Mouse (Mus musculus) frontal cortex, postnatal 14 days (tissue): ENCODE measurements around the gene Olfr1358.
"Not testable (repeated sequence)": the region's sequence is repeated elsewhere in the genome, so short reads cannot be mapped to it uniquely, and the experiment has no call there.

Experiments
- DNase-seq, 2 experiments: peaks; one replicate each; pipeline ENCODE4 v3.0.0; 2022; ENCODE audit warnings: low spot score in 2 of 2

The Olfr1358 gene

DNA sequence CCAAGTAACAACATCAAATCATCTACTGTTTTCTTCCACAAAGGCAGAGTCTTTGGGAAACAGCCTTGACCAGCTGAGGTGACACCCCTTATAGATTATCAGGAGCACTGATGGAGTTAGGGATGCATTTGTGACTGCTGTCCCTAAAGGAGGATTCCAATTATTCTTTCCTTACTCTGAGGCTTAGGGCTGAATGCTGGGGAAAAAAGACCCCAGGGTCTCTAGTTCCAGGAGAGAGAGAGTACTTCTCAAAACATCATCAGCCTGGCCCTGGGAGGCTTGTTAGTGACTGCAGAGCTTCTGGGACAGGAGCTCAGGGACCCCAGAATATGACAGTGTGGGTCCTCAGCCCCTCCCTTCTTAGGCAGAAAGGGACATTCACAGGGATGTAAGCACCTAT lies at the start of gene Olfr1358:
Gene Olfr1358, plus strand, starts transcription at position 301 of the 400 bp plus-strand sequence.
- DNase-seq, result no peak

GRCm38 (mm10) chr10:78467761-78468310 lies 49.4 kb upstream of the Olfr1358 start:
- DNase-seq, result no peak

DNA sequence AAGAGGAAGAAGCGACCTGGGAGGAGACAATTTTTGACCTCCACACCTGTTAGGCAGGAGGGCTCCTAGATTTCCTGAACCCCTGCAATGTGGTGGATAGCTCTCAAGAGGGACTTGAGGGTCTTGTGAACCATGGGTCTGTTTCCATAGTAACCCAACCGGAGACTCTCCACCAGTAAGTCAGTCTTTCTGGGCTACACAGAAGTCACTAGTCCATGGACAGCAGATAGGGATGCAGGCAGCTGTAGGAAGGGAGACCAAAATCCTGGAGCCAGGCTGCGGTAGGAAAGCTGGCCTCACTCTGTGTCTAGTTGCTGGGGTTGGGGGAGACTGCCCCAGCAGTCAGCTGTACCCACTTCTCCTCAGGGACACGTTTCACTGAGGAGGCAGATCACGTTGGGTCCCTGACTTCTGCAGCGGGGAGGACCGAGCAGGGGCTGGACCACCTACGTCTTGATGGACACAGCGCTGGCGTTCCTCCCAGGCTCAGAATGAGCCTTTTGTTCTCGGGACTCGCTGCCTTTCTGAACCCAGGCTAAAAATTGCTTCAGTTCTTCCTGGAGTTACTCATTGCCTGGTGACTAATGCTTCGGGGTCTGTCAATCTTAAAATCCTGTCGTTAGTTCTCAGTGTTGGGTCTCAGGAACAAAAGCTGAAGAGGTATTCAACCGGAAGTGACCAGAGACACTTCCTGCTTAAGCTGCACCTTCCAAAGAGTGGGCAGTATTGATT lies 46.5 kb upstream of the Olfr1358 start:
- no peak for DNase-seq

DNA sequence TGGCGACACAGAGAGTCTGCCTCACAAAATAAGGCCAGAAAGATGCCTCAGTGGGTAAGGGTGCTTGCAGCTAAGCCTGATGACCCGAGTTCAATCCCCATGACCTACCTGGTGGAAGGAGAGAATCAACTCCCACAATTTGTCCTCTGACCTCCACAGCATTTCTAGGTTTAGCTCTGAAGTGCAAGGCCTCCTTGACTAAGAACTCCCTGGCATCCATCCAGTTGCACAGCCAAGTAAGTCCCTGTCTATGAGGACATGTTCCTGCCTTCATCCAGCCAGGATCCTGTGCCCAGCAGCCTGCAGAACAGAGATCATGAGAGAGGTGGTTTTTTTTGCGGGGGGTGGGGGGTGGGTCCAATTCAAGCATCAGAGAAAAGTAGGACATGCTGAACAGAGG lies 45.2 kb upstream of the Olfr1358 start:
- no peak for DNase-seq

- no peak for DNase-seq
These were observed 43.8 kb upstream of the Olfr1358 start for GRCm38 (mm10) chr10:78473434-78473833.

GRCm38 (mm10) chr10:78474759-78475158 lies 42.5 kb upstream of the Olfr1358 start:
- DNase-seq, result no peak

GRCm38 (mm10) chr10:78476821-78477220 lies 40.4 kb upstream of the Olfr1358 start:
- no peak for DNase-seq

GRCm38 (mm10) chr10:78480954-78481927 lies 36.0 kb upstream of the Olfr1358 start:
- DNase-seq, result no peak

GRCm38 (mm10) chr10:78481928-78482499 lies 35.2 kb upstream of the Olfr1358 start:
- DNase-seq, result no peak

DNA sequence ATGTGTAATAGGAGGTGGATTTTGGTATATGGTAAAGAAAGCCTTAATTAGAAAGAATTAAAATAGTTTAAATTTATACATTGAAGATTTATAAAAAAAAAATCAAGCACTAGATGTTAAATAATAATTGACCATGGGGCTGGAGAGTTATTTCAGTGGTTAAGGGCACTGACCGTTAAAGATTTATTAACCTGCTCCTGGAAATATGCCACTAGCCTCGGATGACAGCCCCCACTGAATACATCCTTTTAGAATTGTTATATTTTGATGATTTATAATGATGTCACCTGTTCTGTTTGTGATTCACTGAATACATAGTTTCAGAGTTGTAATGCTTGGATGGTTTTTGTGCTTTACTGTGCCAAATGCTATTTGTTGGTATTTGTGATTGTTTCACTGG lies 31.9 kb upstream of the Olfr1358 start:
- DNase-seq, result not testable (repeated sequence)

GRCm38 (mm10) chr10:78486871-78487270 lies 30.4 kb upstream of the Olfr1358 start:
- no peak for DNase-seq

DNA sequence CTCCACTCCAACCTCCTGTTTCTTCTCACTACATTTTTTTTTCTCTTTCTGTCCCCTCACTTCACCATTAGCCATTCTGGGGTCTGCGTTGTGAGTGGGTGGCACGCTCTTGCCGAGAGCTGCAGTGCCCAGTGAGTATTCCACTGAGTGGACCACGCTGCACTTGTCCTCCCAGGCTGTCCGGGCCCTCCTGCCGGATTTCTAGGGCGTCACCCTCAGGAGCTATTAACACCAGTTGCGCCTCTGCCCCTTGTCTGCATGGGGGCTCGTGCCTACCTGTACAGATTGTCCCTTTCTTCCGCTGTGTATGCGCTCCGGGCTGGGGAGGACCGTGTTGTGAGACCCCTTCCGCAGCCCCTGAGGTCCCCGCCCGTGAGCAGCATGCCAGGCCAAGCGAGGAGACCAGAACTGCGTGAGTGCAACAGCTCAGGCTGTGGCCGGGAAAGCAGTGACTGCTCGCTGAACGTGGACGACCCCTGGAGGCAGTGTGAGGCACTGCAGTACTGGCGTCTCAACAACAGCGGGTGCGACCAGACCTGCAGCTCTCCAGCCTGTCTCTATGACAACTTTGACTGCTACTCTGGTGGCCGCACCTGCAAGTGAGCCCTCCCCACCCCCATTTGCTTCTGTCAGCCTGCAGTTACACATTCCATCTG lies 29.7 kb upstream of the Olfr1358 start:
- peak; percentile 49 to 72 for DNase-seq

- DNase-seq, result no peak
These were observed 14.1 kb upstream of the Olfr1358 start for GRCm38 (mm10) chr10:78502986-78503733.

DNA sequence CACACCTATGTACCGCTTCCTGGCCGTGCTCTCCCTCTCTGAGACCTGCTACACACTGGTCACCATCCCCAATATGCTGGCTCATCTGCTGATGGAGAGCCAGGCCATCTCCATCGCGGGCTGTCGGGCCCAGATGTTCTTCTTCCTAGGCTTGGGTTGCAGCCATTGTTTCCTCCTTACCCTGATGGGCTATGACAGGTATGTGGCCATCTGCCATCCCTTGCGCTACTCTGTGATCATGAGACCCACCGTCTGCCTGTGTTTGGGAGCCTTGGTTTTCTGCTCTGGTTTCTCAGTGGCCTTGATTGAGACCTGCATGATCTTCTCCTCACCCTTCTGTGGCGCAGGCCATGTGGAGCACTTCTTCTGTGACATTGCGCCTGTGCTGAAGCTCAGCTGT lies 2.6 kb downstream of the Olfr1358 start:
- DNase-seq, result no peak

GRCm38 (mm10) chr10:78520260-78521005 lies 3.2 kb downstream of the Olfr1358 start:
- DNase-seq, result no peak

- not testable (repeated sequence) for DNase-seq
These were observed 7.8 kb downstream of the Olfr1358 start for GRCm38 (mm10) chr10:78525071-78525470.

GRCm38 (mm10) chr10:78525511-78525910 lies 8.3 kb downstream of the Olfr1358 start:
- no peak for DNase-seq

DNA sequence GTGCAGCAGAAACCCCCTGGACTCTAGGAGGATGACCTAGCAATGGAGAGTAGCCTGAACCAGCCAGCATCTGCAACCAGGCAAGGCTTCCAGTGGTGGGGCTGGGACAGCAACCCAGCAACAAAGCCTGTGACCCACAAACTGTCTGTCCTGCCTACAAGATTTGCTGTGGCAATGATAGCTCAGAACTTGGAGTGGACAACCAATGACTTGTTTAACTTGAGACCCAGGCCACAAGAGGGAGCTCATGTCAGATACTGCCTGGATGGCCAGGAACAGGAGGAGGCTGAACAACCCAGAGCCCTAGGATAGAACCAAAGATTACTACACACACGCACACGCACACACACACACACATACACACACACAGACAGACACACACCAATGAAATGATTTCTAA lies 23.7 kb downstream of the Olfr1358 start:
- no peak for DNase-seq

DNA sequence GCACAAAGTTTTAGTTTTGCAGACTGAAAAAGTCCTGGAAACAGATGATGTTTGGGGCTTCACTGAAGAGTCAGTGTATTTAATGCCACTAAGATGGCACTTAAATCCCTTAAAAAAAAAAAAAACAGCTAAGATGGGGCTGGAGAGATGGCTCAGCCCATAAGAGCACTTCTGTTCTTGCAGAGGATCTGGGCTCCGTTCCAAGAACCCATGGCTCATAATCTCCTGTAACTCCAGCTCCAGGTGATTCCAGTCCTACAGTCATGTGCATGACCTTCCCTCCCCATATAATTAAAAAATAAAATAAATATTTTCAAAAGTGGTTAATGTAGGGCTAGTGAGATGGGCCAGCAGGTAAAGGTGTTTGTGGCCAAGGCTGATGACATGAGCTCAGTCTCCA lies 47.8 kb downstream of the Olfr1358 start:
- no peak for DNase-seq

- DNase-seq, result no peak
These were observed 52.0 kb downstream of the Olfr1358 start for GRCm38 (mm10) chr10:78569191-78569590.
